Mouse (Mus musculus): ENCODE measurements around the gene Inpp5a.

The Inpp5a gene

DNA sequence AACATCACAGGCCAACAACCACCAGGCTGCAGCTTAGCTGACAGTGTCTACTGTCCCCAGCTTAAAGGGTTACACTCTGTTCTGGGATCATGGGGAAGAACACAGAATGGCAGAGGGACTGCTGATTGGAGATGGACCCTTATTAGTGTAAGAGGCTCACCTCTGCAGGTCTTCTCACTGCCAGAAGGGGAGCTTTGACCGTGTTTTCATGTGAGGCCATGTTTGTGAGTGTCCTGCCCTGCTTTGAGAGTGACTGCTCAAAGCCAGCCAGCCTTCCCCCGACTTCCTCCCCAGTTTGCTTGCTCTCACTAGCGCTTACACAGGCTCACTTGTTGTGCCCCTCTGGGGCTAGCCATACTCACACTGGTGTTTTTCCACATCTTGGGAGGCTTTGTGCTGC is 58.5 kb downstream of the Inpp5a start:
- peak; percentile 74 for DNase-seq

DNA sequence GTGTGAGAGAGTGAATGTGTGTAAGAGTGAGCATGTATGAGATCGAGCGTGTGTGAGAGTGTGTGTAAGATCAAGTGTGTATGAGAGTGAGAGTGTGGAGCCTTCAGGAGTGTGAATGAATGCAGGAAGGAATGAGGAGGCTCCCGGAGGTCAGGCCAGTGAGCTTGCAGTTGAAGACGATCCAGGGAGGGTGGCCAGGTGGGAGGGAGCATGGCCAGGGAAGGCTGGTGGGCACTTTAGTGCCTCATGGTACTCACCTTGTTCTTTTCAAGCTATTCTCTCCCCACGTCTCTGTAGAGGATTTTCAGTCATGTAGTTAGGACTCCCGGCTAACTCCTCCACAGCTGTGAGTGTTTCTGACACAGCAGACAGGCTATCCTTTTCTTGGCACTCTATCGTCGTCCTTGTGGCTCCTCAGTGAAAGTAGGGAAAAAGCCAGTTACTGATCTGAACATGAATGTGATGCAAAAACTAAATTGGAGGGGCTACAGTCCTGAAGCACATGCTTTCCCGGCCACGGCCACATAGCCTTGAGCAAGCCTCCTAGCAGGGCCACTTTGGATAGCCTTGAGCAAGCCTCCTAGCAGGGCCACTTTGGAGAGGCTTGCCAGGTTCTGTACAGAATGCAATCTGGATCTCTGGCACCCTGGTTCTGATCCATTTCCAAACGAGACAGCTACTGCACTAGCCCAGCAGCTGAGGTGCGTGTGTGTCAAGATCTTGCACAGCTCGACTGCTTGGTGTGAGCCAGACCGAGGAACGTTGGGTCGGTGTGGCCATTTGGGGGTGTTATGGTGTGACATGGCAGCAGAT is 61.5 kb downstream of the Inpp5a start:
- DNase-seq = peak; percentile 92

DNA sequence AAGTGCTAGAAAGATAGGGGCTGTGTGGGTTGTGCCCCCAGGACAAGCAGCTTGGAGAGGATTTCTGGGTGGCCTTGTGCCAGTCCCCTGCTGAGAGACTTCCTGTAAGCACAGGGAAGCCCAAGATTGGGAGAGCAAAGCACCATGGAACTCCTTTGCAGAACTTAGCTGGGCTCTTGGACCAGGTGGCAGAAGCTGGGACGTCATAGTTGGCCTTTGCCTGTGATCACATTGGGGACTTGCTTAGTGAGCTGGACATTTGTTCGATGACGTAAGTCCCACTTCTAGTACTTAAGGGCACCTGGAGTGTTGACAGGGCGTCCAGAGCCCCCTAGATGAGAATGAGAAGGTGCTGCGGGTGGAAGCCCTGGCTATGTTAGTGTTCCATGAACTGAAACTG is 62.8 kb downstream of the Inpp5a start:
- peak; percentile 92 for DNase-seq

DNA sequence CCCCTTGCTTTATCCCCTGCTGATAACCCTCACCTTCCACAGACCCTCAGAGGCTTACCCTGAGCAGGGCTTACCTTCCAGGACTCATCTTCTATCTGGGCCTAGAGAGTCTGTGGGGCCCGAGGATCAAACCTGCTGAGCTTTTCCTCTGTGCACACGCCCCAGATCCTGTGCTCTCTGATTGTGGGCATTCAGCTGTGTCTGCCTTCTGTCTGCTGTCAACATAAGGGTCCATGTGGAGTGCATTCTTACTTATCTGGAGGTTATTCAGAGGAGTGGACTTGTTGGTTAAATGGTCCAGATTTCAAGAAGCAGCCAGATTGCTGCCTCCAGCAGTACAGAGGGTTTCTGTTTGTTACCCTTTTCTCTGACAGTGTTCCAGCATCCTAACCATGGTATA is 63.3 kb downstream of the Inpp5a start:
- DNase-seq = no peak

DNA sequence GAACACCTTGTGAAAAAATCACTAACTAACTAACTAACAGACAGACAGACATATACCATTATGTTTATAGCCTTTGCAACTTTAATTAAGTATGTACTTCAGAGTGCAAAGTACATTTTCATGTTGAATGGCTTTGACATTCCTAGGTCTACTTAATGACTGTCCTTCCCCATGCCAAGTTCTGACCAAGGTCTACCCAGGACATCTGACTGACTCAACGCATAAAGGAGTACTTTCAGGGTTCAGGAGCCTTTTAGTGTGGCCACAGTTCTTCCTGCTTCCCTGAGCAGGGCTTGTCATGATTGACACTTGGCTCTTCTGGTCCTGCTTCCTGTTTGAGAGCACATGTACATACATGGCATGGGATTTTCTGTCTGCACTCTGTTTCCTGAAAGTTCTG is 64.3 kb downstream of the Inpp5a start:
- DNase-seq = no peak

DNA sequence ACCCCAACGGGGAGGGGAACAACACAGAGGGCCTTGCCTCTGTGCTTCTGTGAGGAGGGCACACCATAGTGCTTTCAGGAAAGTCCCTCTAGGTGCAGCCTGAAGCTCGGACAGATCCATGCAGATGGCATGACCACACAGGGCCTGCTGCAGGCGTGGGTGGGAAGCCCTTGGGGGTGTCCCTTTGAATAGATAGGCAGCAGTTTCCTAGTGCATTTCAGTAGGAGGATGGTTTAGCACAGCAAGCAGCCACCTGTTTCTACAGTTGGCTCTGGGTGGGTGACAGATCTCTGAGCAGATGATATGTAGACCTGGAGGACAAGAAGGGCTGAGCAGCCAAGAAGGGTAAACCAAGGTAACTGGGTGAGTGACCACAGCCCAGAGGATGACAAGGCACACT is 65.4 kb downstream of the Inpp5a start:
- DNase-seq = no peak

DNA sequence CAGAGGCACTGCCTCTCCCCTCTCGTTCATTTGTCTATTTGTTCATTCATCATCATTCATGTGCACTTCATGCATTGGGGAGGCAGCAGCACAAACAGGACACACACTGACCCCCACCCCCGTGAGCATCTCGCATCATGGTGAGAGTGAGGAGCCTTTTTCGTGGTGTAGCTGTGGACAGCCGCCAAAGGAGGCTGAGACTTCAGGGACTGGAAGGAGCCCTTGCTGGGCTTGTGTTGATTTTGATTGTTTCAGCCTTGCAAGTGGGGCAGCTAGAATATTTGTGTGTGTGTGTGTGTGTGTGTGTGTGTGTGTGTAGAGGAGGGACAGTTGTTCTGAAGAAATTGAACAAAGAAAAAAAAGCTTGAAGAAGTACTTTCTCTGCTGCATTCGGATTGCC is 67.8 kb downstream of the Inpp5a start:
- peak; percentile 74 for DNase-seq

DNA sequence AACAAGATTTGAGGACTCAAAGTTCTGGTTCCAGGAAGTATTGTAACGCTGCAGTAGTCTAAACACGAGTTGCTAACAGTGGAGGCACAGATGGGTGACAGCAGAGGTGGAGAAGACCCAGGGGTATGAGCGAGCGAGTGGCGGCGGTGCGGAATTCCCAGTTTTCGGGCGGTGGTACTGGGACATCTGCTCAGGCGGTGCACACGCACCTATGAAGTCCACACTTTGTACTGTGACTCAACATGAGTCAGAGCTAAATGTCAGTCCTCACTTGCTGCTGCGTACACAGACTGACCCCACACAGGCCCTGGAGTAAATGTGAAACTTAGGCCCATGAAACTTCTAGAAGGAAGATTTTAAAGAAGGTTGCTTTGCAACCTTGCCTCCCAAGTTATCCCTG is 72.4 kb downstream of the Inpp5a start:
- DNase-seq = no peak

DNA sequence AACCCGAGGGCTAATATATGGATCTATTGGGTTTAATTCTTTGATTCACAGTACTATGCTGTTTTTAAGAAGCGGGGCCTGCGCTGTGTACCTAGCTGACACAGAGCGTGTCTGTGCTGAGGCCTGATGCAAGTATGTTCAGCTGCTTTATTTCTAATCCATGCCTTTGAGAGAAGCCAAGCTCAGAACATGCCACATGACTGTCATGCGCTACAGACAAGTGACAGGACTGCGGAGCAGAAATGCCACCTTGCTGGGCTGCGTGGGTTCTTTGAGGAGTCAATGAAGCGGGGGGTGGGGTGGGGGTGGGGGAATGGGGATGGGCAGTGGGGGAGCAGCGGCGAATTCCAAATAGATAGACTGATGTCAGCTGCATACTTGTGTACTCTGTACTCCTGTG is 73.2 kb downstream of the Inpp5a start:
- DNase-seq = peak; percentile 93

DNA sequence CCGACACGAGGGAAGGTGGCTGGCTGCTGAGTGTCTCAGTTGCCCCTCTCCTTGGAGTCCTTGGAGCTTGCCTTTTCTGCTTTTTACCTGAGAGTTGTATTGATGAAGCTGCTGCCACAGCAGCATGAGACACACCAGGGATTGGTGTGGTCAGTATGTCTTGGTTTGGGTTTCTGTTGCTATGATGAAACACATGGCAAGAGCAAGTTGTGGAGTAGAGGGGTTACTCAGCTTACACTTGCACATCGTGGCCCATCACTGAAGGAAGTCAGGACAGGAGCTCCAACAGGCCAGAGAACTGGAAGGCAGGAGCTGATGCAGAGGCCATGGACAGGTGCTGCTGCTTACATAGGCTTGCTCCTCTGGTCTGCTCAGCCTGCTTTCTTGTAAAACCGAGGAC is 76.6 kb downstream of the Inpp5a start:
- no peak for DNase-seq

DNA sequence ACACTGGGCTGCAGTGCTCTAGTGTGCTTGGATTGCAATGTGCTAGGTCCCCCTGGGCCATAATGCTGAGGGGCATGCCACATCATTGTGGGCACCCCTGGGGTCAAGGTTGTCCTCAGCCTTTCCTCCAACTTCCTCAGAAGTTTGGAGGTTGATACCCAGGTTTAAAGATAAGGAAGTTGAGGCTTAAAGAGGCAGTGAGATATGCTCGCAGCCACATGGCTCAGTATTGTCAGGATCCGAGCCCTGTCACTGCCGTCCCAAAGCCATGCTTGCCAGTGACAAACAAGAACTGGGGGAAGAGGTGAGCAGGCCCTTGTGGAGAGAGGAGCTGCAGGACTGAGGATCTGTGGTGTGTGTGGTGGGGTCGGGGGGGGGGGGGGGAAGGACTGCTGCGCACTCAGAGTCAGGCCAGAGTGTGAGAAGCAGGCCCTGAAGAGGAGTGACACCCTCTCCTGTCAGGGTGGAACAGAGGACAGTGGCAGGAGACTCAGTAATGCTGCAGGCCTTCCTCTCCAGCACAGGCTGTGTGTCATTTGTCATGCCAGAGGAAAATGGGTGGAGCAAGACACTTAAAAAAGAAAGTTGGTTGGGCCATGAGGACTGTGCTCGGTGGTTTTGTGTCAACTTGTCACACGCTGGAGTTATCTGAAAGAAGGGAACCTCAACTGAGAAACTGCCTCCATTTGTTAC is 77.7 kb downstream of the Inpp5a start:
- DNase-seq = peak; percentile 93

DNA sequence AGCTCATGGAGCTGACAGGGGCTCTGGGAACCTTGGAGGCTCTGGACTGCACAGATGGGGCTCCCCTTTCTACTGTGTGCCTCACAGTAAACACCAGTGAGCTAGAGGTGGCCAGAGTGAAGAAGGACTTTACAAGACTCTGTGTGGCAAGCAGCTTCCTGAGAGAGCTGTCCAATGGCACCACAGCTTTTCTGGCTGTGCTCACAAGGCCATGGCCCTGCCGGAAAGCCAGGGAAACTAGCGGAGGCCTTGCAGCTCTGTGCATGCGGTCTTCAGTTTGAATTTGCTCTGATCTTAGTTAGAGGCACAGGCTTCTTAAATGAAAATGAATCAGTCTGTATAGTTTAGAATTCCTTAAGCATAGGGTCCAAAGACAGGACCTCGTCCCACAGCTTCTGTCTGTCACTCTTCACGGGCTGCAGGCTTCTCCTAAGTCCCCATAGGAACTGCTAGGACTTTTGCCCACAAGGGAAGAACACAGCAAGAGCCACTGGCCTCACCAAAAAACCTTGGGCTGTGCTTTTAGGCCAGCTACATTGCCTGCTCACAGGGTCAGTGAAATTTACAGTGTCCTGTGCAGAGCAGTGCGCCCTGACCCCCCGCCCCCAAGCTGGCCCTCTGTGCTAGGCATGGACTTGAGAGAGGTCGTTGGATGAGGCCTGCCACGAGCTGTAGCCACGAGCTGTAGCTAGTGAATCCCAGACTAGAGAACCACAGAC is 78.4 kb downstream of the Inpp5a start:
- DNase-seq = no peak

DNA sequence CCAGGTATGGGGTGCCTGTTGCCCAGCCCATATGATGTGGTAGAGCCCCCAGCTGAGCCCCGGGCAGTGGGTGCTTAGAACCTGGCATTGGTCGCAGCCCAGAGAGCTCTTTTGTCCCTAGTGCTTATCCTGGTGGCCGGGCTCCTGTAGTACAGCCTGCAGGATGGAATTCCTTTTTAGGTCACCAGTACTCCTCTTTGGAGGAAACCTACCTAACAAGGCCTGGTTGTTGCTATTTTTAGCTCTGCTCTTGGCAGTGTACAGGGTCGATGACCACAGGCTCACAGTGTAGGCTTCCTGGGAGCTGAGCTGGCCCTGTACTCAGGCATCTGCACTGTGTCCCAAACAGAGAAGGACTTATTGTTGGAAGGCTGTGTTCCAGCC is 79.0 kb downstream of the Inpp5a start:
- DNase-seq = peak; percentile 98

DNA sequence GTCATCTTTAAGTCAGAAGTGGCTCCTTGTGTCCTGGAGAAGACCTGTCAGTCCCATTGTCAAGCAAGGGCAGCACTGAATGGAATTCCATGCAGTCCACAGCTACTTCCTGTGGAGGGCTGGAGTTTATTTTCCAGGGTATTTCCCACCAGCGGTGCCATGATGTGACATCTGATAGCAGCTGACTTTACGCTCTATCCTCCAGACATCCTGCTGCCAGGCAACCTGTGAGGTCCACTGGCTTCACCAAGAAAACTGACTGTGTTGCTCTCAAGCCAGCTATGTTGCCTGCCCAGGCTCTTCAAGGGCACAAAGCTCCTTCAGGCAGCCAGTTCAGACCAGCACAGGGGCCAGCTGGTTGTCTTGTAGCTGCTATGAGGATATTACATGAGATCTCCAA is 79.5 kb downstream of the Inpp5a start:
- DNase-seq = peak; percentile 93

DNA sequence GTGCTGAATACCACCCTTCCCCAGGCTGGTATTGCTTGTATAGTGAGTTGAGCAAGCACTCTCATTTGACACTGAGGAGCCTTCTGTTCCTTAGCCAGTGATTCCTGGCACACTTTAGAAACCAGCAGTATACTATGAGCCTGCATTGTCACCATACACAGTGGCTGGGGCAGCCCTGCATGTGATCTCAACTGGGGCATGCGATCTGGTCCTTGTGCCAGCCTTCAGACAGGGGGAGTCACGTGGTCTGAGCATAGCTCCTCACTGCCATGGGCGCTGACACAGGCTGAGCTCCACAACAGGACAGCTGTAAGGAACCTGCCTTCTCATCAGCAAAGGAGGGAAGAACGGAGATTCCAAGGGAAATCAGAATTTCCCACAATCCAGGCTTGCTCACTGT is 80.5 kb downstream of the Inpp5a start:
- DNase-seq = peak; percentile 95

DNA sequence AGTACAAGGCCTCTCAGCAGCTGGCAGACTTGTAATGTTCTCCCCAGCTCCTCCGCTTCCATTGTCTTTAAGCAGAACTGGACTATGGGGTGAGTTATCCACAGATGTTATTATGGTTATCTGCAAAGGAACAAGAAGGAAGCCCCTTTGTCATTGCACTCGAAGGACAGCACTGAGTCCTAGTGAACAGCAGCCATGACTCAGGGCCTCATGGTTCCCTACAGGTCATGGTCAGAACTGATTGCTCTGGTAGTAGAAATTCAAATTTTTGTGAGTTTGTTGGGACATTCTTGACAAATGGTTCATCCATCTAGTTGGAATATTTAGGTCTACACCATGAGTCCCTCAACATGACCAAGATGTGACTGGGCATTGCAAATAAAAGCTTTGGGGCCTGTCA is 81.6 kb downstream of the Inpp5a start:
- DNase-seq = no peak

DNA sequence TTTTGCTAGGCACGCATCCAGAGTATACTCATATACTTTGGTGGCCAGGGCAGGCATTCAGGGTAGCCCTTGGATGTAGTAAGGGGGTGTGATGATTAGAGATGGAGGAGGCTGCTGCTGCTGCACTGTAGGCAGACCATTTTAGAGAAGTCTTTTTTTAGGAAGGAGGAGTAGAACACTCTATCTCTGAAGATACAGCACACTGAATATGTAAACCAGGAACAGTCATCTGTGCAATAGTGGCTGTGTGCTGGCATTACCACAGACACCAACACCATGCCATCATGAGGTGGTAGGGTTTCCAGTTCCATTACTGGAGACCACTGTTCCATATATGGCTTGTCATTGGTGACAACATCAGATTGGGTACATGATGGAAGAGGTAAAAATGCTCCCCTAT is 83.1 kb downstream of the Inpp5a start:
- peak; percentile 64 for DNase-seq

DNA sequence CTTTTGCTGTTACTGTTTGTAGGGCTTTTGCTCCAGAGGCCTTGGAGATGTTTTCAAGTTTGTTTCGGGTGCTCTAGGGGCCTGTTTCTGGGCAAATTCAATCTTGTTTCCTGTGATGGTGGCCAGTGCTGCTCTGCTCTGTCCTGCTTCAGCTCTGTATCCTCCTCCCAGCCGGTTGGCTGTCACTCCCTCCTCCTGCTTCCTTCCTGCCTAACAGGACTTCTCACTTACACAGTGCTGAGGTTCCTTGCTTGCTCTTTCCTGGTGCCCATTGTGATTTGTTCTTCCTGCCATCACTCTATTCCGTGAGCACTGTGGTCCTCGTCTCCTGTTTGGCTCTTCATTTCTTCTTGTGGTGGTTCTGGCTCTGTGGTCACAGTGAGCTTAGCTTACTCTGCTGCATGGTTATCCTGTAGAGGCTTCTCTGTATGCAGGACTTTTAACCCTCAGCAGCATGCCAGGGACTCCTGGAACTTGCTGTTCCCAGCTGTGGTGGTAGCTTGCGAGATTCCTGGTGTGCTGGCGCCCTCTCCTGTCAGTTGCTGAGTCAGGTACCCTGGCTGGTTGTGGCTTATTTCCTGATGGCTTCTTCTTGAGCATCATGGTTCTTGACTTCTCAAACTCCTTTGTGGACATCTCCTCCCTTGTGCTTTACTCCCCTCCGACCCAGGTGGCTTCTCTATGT is 84.1 kb downstream of the Inpp5a start:
- DNase-seq = peak; percentile 98

DNA sequence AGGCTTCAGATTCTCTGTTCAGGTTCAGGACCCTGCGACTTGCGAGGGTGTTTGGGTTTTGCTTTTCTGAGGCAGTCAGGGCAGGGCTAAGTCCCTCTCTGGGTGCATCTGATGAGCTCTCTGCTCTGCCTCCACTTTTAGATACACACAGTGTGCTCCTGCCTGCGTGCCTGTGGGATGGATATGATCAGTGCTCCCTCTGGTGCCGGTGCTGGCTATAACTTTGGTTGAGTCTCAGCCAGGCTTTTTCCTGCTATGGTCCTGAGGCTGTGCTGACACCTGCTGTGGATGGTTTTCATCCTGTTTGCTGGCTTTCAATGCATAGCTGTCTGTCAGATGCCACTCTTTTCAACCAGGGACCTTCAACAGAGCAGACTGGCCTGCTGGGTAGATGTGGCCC is 87.0 kb downstream of the Inpp5a start:
- DNase-seq = no peak

DNA sequence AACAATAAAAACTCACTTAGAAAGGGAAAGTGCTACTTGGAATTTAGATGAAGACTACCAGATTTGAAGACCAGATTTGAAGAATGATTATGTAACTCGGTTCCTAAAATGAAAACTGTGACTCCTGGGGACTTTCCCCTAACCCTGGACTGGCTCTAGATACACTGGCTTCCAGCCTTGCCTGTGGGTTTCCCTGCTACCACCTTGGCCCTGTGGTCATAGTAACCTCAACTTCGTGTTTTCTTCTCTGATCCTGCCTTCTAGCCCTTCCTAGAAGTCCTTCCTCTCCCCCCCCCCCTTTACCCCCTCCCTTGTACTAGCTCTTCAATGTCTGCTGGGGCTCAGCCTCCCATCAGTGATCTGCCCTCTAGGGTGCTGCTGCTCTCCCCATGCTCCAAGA is 87.8 kb downstream of the Inpp5a start:
- no peak for DNase-seq

DNA sequence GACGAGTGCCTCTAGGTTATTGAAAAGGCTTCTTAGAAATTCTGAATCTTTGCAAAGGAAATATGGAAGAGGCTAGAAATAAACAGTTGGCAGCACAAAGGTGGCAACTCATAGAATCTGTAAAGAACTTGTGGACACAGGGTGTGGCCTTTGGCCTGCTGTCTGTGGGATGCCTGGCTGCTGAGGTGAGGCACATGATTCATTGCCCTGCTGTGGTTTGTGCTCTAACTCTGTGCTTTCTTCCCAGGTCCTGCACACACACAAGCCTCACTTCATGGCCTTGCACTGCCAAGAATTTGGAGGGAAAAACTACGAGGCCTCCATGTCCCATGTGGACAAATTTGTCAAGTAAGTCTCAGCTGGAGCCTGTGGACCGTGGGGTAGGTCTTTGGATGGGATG is 88.8 kb downstream of the Inpp5a start:
- no peak for DNase-seq

DNA sequence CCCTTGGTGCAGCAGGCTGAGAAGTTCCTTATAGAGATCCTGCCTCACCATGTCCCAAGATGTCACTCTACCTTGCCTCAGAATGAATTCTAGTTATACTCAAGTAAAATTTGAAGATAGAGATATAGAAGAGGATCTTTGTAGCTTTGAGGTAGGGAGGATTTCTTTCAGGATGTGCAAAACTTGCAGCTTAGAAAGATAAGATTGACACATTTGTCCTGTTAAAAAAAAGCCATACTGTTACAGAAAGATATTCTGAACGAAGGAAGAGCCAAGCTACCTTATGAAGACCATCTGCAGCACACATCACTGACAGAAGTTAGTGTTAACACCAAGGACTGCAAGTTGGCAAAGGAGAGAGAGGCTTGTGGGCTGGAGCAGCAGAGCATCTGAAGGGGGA is 90.2 kb downstream of the Inpp5a start:
- DNase-seq = no peak

DNA sequence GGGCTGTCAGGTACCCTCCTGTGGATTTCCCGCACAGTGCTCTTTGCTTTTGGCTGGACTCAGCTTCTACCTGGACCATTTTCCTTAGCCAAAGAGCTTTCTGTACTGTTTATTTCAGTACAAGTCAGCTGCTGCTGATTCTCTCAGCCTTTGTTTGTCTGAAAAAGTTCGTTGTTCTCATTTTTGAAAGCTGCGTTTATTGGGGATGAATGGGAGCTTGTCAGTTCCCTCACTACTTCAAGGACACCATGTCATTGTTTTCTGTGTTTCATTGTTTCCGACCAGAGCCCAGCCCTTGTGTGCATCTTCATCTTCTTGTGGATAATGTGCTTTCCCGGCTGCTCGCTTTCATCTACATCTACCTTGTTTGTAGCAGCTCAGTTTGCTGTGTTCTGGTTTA is 90.7 kb downstream of the Inpp5a start:
- DNase-seq = no peak

Measured in heart, adult 11 months (tissue).